11 mouse cellular contexts compared by ENCODE assay signal in genomic region chr4:59914608-59915403, GRCm38 (mm10). TPM values are rescaled to one million over a fixed set of nuclear protein-coding genes. Genes with fewer than 3 reads are reported as not detected.
DNase-seq lines count a peak whose midpoint lies in the region; ATAC-seq lines count a peak whose summit lies in the region.
"Had no signal": no experiment of that assay in that cellular context is flagged by ENCODE, and none has a peak within 500 bp of the region (broad histone marks: within the 10 kb centered on the region; RNA-seq: fewer than 3 reads in every experiment).

Gene Slc46a2 (minus strand): TSS chr4:59915056.

- no peaks in the 10 kb centered on the region for H3K9me3 ChIP-seq in hindbrain, embryonic 16.5 days (ENCODE audit: control insufficient read depth, low read length)
- H3K9me3 ChIP-seq in limb, embryonic 13.5 days = no peaks in the 10 kb centered on the region

- peak; percentile 9 for DNase-seq in lung, postnatal 25 days (ENCODE audit: low spot score)
- no peak for DNase-seq in lung, postnatal 10 days
- peak; percentile 39 to 47 for DNase-seq in cerebellum, postnatal 36 days
- DNase-seq in layer of hippocampus, postnatal 25 days (ENCODE audit: extremely low spot score in 1 of 2, low spot score in 1 of 2) = no peak
- no peak for DNase-seq in adrenal gland, adult 2 months

- no peak within 1 kb of the TSS for H3K4me3 ChIP-seq in hindbrain, embryonic 16.5 days (ENCODE audit: low read length)
- peak within 1 kb of the TSS; percentile 3; the same call in 1 of the 2 replicates for H3K4me3 ChIP-seq in limb, embryonic 13.5 days

- WGBS in hindbrain, embryonic 16.5 days = 17% methylated on average over 22 of the region's 22 CpGs
- WGBS in limb, embryonic 13.5 days = 14% methylated on average over 22 of the region's 22 CpGs

- H3K27me3 ChIP-seq in hindbrain, embryonic 16.5 days (replicated peaks; ENCODE audit: control insufficient read depth, insufficient read depth, low read length) = peaks cover 8% of the 10 kb centered on the region; the same call in 1 of the 2 replicates
- H3K27me3 ChIP-seq in limb, embryonic 13.5 days = peaks cover 33% of the 10 kb centered on the region
- H3K27me3 ChIP-seq: Patski had no signal

- H3K4me2 ChIP-seq in hindbrain, embryonic 16.5 days (ENCODE audit: low read length) = peak within 1 kb of the TSS; percentile 31
- H3K4me2 ChIP-seq in limb, embryonic 13.5 days (replicated peaks) = peak within 1 kb of the TSS; percentile 21; the same call in 1 of the 2 replicates

- H3K27ac ChIP-seq in hindbrain, embryonic 16.5 days (ENCODE audit: low read depth, low read length) = no peak within 1 kb of the TSS
- H3K27ac ChIP-seq in limb, embryonic 13.5 days = no peak within 1 kb of the TSS

- no peaks in the 10 kb centered on the region for H3K4me1 ChIP-seq in hindbrain, embryonic 16.5 days (ENCODE audit: control insufficient read depth, insufficient read depth, low read depth, low read length)
- H3K4me1 ChIP-seq in limb, embryonic 13.5 days = 0 out of 2 replicates have a peak, but pooled peaks cover 6% of the 10 kb centered on the region

- no peaks in the 10 kb centered on the region for H3K36me3 ChIP-seq in hindbrain, embryonic 16.5 days (ENCODE audit: control insufficient read depth, insufficient read depth, low read length)
- H3K36me3 ChIP-seq in limb, embryonic 13.5 days = no peaks in the 10 kb centered on the region

- H3K9ac ChIP-seq in hindbrain, embryonic 16.5 days (ENCODE audit: low read depth, low read length) = no peak within 1 kb of the TSS
- no peak within 1 kb of the TSS for H3K9ac ChIP-seq in limb, embryonic 13.5 days

- ATAC-seq in hindbrain, embryonic 16.5 days = peak; percentile 69; the same call in 1 of the 2 replicates
- no peak for ATAC-seq in limb, embryonic 13.5 days (ENCODE audit: low FRiP score, low read depth)
- no peak for ATAC-seq in activated CD4-positive, CD25-positive, alpha-beta regulatory T cell, adult 4 months
- ATAC-seq: Patski had no signal

RNA-seq across cellular contexts. Expression of gene Slc46a2, which starts in this region (rescaled TPM):
- polyA plus RNA-seq in hindbrain, embryonic 16.5 days (2015; fragmentation: Nextera tagmentation; extraction: Ambion mirVana) = 0.06 TPM in 1 of 2 replicates, not detected in the other
- polyA plus RNA-seq in limb, embryonic 13.5 days (2015; fragmentation: Nextera tagmentation; extraction: Ambion mirVana) = 0.06 TPM in 1 of 2 replicates, not detected in the other
- polyA plus RNA-seq in activated CD4-positive, CD25-positive, alpha-beta regulatory T cell, adult 4 months (2017; shearing (Covaris generic)) = under 1 TPM; 0.22 to 0.34 TPM
- not detected for total RNA-seq in layer of hippocampus, postnatal 25 days (2021)
- total RNA-seq in adrenal gland, adult 2 months (2021) = not detected
- polyA plus RNA-seq in adrenal gland, adult 2 months (2012; rRNA removed) = not detected in 2 replicates
- polyA plus RNA-seq: limb, embryonic 11.5 days; neural tube, embryonic 11.5 days; Patski had no signal

Comparison
In these comparisons a context has a peak if more than half of its experiments do, and no peak if none do; other contexts are left out.
1. DNase-seq: peak in lung, postnatal 25 days (single experiment) and cerebellum, postnatal 36 days (2 of 2); none in lung, postnatal 10 days (single experiment), layer of hippocampus, postnatal 25 days (0 of 2) and adrenal gland, adult 2 months (single experiment).
2. Peak in ATAC-seq and H3K4me2 ChIP-seq in hindbrain, embryonic 16.5 days; RNA of the gene not detected or under 1 TPM.